Mouse (Mus musculus) ovary, adult 10 weeks (tissue): ENCODE measurements around the gene Cisd1. TPM values are rescaled to one million over a fixed set of nuclear protein-coding genes. Genes with fewer than 3 reads are reported as not detected.

Source experiments
- polyA plus RNA-seq: library from polyadenylated mRNA; stranded (reverse); fragments of 350-450 nt; fragmentation: Illumina TruSeq; extraction: RNeasy Lipid Tissue Mini Kit (QIAGEN cat#74804); gene quantifications from one replicate; pipeline ENCODE4 v1.2.3, GENCODE M21; 2014

The Cisd1 gene
- polyA plus RNA-seq: 14.5 TPM

DNA sequence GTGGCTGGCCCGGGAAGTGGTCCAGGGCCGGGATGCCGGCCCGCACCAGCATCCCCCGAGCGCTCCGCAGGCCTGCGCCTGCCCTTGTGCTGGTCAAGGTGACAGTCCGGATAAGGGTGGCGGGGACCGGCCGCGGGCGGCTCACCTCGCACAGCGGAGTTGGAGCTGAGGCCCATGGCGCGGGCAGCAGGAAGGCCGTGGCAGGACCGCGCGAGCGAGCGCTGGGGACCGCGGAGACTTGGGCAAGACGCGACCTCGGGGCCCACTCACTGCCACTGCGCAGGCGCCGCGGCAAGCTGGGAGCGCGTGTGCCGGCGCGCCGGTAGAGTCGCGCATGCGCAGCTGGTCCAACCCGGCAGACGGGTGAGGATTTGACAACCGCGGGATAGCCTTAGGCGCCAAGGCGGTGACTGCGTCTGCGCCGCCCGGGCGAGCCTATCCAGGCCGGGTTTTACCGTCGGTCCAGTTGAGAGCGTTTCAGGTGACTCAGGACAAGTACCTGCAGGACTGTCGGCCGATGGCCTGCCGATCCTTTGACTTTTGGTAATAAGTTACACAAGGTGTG is at the start of gene Cisd1:
Gene Cisd1, minus strand, starts transcription at position 376 of the 565 bp plus-strand sequence.

DNA sequence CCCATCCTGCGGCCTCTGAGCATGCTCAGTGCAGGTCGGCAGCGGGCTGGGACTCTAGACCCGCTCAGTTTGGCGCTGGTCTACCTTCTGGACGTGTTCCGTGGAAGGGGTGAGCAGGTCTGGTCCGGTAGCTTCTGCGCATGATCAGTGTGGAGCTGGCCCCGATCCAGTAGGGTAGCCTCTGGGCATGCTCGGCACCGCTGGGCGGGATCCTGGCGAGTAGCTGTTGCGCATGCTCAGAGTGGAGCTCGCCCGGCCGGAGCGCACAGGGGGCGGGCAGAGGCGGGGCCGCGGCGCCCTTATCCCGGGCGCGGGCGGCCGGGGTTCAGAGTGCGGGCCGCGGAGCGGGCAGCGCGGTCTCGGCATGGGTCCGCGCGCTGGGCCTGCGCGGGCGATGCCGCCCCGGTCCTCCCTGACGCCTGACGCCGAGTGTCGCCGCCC is 2.8 kb upstream of the Cisd1 start, which contains the start of gene Ipmk:
Gene Ipmk, plus strand, starts transcription at position 255 of the 441 bp plus-strand sequence.

DNA sequence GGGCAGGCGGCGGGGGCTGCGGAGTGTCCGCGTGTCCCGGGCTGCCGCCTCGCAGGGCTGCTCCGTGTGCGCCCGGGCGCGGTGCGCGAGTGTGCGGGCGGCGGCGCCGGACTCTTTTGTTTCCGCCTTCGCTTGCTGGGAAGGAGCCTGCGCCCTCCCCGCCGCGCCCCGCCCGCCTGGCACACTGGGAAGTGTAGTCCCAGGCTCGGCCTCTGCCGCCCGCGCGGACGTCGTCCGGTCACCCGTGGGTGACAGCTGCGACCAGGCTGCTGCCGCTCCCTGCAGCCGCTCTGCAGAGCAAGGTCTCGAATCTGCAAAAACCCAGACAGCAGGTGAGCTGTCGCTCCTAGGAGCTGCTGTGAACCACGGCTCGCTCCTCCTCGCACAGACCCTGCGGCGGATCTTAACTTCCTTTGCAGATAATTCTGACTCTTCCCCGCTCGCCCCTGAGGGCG is 59.6 kb downstream of the Cisd1 start, which contains the start of gene Ube2d1:
Gene Ube2d1, minus strand, starts transcription at position 137 of the 455 bp plus-strand sequence.

Other genes with a start within 250 kb of the Cisd1 start
- 67.5 TPM for gene Bicc1, start 185.3 kb downstream of the Cisd1 start, polyA plus RNA-seq
- 237 TPM for gene Tfam, start 106.7 kb downstream of the Cisd1 start, polyA plus RNA-seq
- 97.7 TPM for gene Ube2d1, start 59.7 kb downstream of the Cisd1 start, polyA plus RNA-seq
- gene Ipmk, start 2.8 kb upstream of the Cisd1 start, polyA plus RNA-seq: 19.5 TPM